Mouse (Mus musculus): ENCODE measurements around the gene 2900026A02Rik.

DNA sequence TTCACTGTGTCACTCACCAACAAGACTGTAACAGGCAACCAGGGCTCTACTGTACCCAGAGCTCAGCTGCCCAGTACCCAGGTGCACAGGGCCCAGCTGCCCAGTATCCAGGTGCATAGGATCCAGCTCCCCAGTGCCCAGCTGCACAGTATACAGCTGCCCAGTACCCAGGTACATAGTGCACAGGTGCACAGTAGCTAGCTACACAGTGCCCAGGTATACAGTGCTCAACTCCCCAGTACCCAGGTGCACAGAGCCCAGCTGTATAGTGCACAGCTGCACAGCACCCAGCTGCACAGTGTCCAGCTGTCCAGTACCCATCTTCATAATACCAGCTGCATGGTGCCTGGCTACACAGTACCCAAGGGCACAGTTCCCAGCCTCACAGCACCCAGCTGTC lies 47.2 kb upstream of the 2900026A02Rik start:
- TF ChIP-seq CTCF (IDR thresholded peaks at IDR 0.05; ENCODE audit: control insufficient read depth, insufficient read depth, insufficient replicate concordance, low read depth, low read length) (no peak), POLR2A (IDR thresholded peaks at IDR 0.05; ENCODE audit: control insufficient read depth, low read depth, low read length) (no peak)

Data from testis, adult 2 months (tissue).